Mouse (Mus musculus): Measurements from ENCODE around the gene Itga6.

DNA sequence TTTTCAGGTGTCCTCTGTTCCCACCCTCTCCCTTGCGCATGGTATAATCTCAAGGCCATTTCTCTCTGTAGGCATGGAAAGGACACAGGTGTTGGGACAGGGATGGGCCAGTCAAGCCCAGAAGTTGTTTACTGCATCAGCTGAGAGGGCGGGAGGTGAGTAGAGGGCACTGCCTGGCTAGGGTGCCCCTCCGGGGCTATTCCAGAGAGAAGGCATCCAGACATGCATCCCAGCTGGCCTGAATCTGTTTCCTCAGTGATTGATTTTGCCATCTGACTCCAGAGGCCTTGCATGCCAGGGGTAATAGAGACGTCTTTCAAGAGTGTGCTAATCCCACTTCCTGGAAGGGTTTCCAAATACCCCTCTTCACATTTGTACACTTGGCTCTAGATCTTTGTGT, 14.7 kb downstream of the Itga6 start:
- TF ChIP-seq CTCF (IDR thresholded peaks at IDR 0.05) = no peak
- TF ChIP-seq EP300 (IDR thresholded peaks at IDR 0.05) = peak; percentile 29; the same call in 1 of the 2 replicates

All from lung, postnatal 0 days (tissue).